Mouse (Mus musculus) midbrain, embryonic 10.5 days (tissue): ENCODE measurements at regions not wholly inside any gene's neighbourhood (a gene's known extent, or its start where the extent isn't known, plus 50 kb on each side); places are given as distances from the start of the nearest gene placed in this dataset.

Experiments
- DNase-seq: peaks from one replicate; pipeline ENCODE4 v3.0.0-alpha.2; 2017; ENCODE audit warnings: low spot score
- H3K27ac ChIP-seq: fragments of 300-500 bp; sonication (generic); replicated peaks from 2 replicates; pipeline ENCODE4 v1.5.1; 2016; ENCODE audit warnings: mild to moderate bottlenecking
- H3K27me3 ChIP-seq: fragments of 300-500 bp; sonication (generic); 2 replicates; pipeline ENCODE4 v1.6.1; 2016; ENCODE audit warnings: low read depth, mild to moderate bottlenecking; ENCODE audit not compliant: poor library complexity, severe bottlenecking
- H3K36me3 ChIP-seq: fragments of 300-500 bp; sonication (generic); 2 replicates; pipeline ENCODE4 v1.6.1; 2016; ENCODE audit warnings: mild to moderate bottlenecking, moderate library complexity
- H3K4me1 ChIP-seq: fragments of 300-500 bp; sonication (generic); 2 replicates; pipeline ENCODE4 v1.6.1; 2016
- H3K4me3 ChIP-seq: fragments of 300-500 bp; sonication (generic); 2 replicates; pipeline ENCODE4 v1.5.1; 2016; ENCODE audit warnings: mild to moderate bottlenecking, moderate library complexity
- H3K9me3 ChIP-seq: fragments of 300-500 bp; sonication (generic); replicated peaks from 2 replicates; pipeline ENCODE4 v1.6.1; 2016; ENCODE audit warnings: mild to moderate bottlenecking
- whole genome bisulfite sequencing: fragments of 180-500 bp; shearing (Covaris S2); methylation state at CpG from one replicate; pipeline ENCODE4 v1.1.7; 2016; 5-methylcytosine and 5-hydroxymethylcytosine counted together

DNA sequence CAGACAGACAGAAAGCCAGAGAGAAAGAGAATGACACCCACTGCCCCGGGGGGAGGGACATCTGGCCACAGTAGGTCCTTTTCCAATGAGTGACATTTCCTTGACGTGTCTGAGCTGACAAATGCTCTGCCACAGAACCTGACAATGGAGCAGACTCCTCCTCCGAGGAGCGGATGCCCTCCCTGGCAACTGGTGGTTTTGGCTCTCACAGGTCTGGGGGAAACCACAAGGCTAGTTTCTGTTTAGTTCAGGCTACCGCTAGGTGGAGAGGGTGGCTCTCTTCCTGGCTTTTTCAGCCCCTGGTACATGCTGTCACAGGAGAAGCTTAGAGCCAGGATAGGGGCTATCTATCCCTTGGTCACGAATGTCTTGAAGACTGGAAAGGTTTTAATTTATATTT is 196.7 kb downstream of the Ly86 start:
- peaks cover 20% of the 10 kb centered on the region for H3K4me1 ChIP-seq
- no peaks in the 10 kb centered on the region for H3K36me3 ChIP-seq
- peak; percentile 55 for DNase-seq
- H3K4me3 ChIP-seq, result 0 out of 2 replicates have a peak overlapping the region, but pooled peaks have one; percentile 18
- WGBS, result 13% methylated on average over 6 of the region's 6 CpGs
- H3K27me3 ChIP-seq, result no peaks in the 10 kb centered on the region
- H3K9me3 ChIP-seq, result no peaks in the 10 kb centered on the region
- H3K27ac ChIP-seq, result no peak overlapping the region

DNA sequence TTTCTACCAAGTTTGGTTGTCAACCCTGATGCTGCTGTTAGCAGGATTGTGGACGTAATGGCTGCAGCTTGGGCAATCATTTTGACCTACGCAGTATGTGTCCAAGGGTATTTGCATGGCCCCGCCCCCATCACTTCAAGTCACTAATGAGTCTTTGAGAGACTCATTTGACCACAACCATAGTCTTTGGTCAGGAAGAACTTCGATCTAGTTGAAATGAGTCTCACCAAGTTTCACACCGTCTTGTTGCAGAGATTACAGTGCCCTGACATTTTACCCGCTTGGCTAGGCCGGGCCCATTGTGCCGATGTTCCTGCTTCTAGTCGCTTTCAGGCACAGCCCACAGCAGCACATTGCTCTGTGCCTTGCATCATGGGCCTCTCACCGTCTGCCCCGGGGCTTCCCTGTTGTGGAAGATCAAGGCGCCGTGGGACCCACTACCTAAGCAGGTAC is 197.8 kb downstream of the Ly86 start:
- no peaks in the 10 kb centered on the region for H3K9me3 ChIP-seq
- peaks cover 20% of the 10 kb centered on the region for H3K4me1 ChIP-seq
- H3K36me3 ChIP-seq, result no peaks in the 10 kb centered on the region
- no peak for DNase-seq
- no peak overlapping the region for H3K27ac ChIP-seq
- no peak overlapping the region for H3K4me3 ChIP-seq
- WGBS, result 88% methylated on average over 13 of the region's 13 CpGs
- no peaks in the 10 kb centered on the region for H3K27me3 ChIP-seq

DNA sequence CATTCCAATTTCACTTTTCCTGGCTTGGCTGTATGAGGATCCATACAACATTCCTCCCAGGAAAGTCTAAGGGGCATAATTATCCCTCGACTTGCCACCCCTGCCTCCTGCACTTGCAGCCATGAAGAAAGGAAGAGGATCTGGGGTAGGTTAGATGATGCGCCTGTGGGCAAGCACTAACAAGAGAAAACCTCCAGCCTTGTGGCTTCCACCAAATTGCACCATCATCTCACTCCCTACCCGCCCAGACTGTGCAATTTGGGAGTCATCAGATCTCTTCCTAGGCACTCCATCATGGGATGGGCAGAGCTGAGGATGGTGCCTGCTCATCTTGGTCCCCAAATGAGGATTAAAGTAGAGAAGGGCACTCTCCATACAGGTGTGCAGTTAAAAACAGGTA is 198.8 kb downstream of the Ly86 start:
- 87% methylated on average over 3 of the region's 3 CpGs for WGBS
- Histone ChIP-seq H3K4me1 (peaks cover 20% of the 10 kb centered on the region), H3K4me3 (no peak overlapping the region), H3K27me3 (no peaks in the 10 kb centered on the region), H3K9me3 (no peaks in the 10 kb centered on the region), H3K27ac (no peak overlapping the region), H3K36me3 (no peaks in the 10 kb centered on the region)
- no peak for DNase-seq

DNA sequence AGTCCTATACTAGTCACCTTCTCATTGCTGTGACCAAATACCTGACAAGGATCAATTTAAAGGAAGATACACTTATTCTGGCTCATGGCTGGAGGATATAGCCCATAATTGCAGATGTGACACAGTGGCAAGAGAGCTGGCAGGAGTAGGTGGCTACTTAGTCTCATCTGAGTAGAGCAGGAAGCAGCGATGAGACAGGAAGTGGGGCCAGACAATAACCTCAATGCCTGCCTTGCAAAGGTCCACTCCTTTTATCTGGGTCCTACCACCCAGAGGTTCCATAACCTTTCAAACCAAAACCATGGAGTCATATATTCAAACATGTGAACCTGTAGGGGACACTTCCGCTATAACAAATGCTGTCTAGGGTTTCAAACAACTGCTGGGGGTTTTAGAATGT is 199.7 kb downstream of the Ly86 start:
- Histone ChIP-seq H3K4me1 (peaks cover 20% of the 10 kb centered on the region), H3K9me3 (no peaks in the 10 kb centered on the region), H3K27me3 (no peaks in the 10 kb centered on the region), H3K4me3 (no peak overlapping the region), H3K36me3 (no peaks in the 10 kb centered on the region), H3K27ac (no peak overlapping the region)
- no peak for DNase-seq
- WGBS, result 96% methylated on average over 2 of the region's 2 CpGs

DNA sequence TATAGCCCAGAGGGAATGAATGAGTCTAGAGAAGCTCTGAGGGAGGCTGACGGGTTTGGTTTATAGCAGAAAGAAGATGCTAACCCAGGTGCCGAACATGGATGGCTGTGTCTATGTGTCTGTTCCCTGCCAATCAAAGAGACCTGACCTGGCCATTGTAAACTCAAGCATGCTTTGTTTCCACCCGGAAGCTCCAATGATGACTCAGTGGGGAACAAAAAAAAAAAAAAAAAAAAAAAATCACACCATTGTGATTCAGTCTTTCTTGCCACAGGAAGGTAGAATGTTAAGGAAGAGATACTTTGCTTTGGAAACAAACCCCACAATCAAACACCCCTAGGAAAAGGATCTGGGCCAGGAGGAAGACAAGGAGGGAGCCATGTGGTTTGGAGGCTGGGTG is 201.5 kb downstream of the Ly86 start:
- Histone ChIP-seq H3K4me3 (no peak overlapping the region), H3K9me3 (no peaks in the 10 kb centered on the region), H3K4me1 (peaks cover 14% of the 10 kb centered on the region), H3K36me3 (no peaks in the 10 kb centered on the region), H3K27me3 (no peaks in the 10 kb centered on the region), H3K27ac (no peak overlapping the region)
- DNase-seq, result no peak
- 88% methylated on average over 3 of the region's 3 CpGs for WGBS

DNA sequence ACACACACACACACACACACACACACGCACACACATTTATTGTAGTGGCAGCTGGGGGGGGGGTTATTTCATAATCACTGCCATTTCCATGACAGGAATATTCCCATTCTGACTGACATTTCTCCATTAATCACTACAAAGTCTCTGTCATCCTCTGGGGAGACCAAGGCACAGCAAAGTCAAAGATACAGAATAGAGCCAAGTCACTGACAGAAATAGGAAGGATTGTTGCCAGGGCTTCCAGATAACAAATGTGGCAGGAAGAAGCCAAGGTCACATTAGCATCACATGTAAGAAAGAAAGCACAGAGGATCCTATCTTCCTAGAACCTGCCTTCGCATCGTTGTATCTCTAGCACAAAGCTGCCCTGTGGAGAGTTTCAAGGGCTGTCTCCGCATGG is 205.6 kb downstream of the Ly86 start:
- WGBS, result 94% methylated on average over 4 of the region's 4 CpGs
- Histone ChIP-seq H3K27ac (no peak overlapping the region), H3K4me1 (peaks cover 6% of the 10 kb centered on the region; the same call in 1 of the 2 replicates), H3K9me3 (no peaks in the 10 kb centered on the region), H3K27me3 (no peaks in the 10 kb centered on the region), H3K36me3 (no peaks in the 10 kb centered on the region), H3K4me3 (no peak overlapping the region)
- no peak for DNase-seq

DNA sequence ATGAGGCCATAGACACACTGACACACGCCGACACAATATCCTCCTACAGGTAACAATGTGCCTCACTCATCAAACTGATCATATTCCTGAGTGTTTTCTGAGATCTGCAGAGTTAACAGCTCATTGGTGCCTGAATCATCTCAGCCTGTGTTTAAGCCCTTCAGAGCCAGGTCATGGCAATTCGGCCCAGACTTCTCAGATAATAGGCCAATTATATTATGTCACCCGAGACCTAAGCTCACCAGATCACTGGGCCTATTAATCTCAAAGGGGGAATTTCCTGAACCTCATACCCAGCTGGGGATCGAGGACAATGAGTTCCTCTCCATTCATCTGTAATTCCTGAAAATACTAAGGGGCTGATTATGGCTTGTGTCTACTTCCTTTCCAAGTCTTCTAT is 208.4 kb downstream of the Ly86 start:
- no peaks in the 10 kb centered on the region for H3K36me3 ChIP-seq
- H3K4me3 ChIP-seq, result no peak overlapping the region
- DNase-seq, result no peak
- H3K9me3 ChIP-seq, result no peaks in the 10 kb centered on the region
- no peak overlapping the region for H3K27ac ChIP-seq
- no peaks in the 10 kb centered on the region for H3K27me3 ChIP-seq
- 77% methylated on average over 5 of the region's 5 CpGs for WGBS
- peaks cover 6% of the 10 kb centered on the region; the same call in 1 of the 2 replicates for H3K4me1 ChIP-seq

DNA sequence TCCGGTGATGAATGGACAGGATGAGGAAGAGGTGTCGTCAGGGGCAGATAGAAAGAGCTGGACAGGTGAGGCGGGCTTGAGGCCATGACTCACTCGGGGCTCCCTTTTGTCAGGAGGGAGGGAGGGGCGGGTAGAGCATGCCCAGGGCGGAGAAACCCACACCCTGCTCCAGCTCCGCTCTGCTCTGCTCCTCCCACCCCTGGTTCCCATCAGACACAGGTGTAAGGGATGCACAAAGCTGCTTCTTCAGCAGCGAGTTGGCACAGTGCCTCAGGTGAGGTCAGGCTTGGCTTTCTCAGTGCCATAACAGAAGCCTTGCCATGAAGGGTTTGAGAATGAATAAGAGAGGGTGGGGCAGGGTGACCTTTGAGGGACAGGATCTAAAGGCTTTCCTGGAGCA is 212.2 kb downstream of the Ly86 start:
- H3K4me3 ChIP-seq, result no peak overlapping the region
- WGBS, result 72% methylated on average over 8 of the region's 8 CpGs
- no peak overlapping the region for H3K27ac ChIP-seq
- no peaks in the 10 kb centered on the region for H3K9me3 ChIP-seq
- peaks cover 21% of the 10 kb centered on the region for H3K4me1 ChIP-seq
- H3K27me3 ChIP-seq, result no peaks in the 10 kb centered on the region
- no peaks in the 10 kb centered on the region for H3K36me3 ChIP-seq
- DNase-seq, result no peak

DNA sequence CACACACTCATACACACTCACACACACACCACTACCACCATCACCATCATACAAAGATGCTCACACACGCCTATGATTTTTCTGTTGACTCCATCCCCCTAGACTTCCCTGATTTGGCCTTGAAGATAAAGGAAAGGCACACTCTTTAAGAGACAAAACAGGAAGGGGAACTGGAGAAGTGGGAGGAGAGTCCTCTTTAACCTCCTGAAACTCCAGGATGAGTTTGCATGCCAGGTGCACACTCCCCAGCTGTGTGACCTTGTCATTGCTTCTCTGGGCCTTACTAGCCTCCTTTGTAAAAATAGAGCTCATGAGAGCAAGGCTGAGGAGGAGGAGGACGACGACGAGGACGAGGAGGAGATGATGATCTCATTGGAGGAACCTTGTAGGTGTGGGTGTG is 212.8 kb downstream of the Ly86 start:
- H3K27me3 ChIP-seq, result no peaks in the 10 kb centered on the region
- DNase-seq, result no peak
- 78% methylated on average over 5 of the region's 5 CpGs for WGBS
- no peak overlapping the region for H3K4me3 ChIP-seq
- H3K4me1 ChIP-seq, result peaks cover 27% of the 10 kb centered on the region
- no peaks in the 10 kb centered on the region for H3K36me3 ChIP-seq
- H3K27ac ChIP-seq, result no peak overlapping the region
- no peaks in the 10 kb centered on the region for H3K9me3 ChIP-seq

DNA sequence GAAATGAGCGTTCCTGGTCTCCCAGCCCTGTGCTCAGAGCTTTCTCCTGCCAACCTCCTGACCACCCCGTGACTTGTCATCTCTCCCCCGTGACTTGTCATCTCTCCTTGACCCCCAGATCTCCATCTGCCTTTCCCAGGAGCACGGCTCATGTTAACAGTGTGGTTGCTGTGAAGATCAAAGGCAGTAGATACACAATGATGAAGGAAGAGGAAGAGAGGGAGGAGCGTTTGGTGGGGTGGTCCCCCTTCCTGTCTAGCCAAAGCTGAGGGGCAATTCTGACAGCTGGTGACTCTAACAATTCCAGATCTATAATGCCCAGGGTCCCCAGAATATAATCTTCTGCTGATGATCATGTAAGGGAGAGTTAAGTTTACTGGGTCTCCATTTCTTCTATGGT is 214.0 kb downstream of the Ly86 start:
- Histone ChIP-seq H3K27ac (no peak overlapping the region), H3K36me3 (no peaks in the 10 kb centered on the region), H3K9me3 (no peaks in the 10 kb centered on the region), H3K27me3 (no peaks in the 10 kb centered on the region), H3K4me3 (no peak overlapping the region), H3K4me1 (peaks cover 28% of the 10 kb centered on the region)
- WGBS, result 78% methylated on average over 5 of the region's 5 CpGs
- DNase-seq, result no peak

DNA sequence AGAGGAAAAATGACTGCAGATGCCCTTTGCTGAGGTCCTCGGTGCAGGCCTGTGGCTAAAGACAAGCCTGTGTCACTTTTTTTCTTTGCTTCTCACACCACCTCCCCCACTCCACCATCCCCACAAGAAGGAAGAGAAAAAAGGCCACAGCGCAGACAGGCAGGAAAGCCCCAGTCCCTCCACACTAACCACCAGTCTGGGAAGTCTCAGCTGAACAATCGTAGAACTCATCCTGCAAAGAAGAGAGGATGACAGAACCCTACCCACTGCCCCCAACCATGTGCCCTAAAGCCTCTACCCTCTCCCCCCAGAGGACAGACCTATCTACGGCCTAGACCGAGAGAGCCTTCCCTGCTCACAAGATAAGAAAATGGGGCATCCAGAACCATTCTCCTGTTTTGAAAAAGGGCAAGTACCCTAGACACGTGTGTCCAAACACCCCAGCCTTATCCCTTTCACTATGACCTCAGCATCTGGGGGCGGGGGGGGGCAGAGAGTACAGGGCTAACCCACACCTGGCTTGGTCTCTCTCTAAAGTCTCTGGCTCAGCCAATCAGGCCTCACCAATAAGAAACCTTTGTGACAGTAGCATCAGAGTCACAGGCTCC is 214.8 kb downstream of the Ly86 start:
- no peak for DNase-seq
- Histone ChIP-seq H3K9me3 (no peaks in the 10 kb centered on the region), H3K4me1 (peaks cover 28% of the 10 kb centered on the region), H3K36me3 (no peaks in the 10 kb centered on the region), H3K27me3 (no peaks in the 10 kb centered on the region), H3K4me3 (no peak overlapping the region), H3K27ac (no peak overlapping the region)
- 74% methylated on average over 7 of the region's 7 CpGs for WGBS

DNA sequence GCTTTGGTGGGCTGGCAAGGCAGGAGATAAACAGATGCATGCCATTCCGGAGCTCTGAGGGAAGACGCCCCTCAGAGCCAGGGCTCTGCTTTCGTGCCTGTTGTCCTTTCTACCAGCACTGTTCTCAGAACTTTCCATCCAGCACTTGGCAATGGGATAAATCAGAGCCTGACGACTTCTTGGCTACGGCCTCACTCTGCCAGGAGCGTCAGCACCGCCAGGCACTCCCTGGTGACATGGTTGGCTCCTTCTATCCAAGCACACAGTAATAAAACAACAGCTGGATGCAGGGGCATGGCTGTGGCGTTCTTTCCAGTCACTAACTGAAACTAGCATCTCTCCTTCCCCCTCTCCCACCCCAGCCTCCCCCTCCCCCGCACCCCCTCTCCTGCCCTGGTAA is 215.4 kb downstream of the Ly86 start:
- no peaks in the 10 kb centered on the region for H3K9me3 ChIP-seq
- 52% methylated on average over 9 of the region's 9 CpGs for WGBS
- H3K27ac ChIP-seq, result peak overlapping the region; percentile 39
- no peak overlapping the region for H3K4me3 ChIP-seq
- no peak for DNase-seq
- H3K4me1 ChIP-seq, result peaks cover 28% of the 10 kb centered on the region
- H3K27me3 ChIP-seq, result no peaks in the 10 kb centered on the region
- H3K36me3 ChIP-seq, result no peaks in the 10 kb centered on the region

DNA sequence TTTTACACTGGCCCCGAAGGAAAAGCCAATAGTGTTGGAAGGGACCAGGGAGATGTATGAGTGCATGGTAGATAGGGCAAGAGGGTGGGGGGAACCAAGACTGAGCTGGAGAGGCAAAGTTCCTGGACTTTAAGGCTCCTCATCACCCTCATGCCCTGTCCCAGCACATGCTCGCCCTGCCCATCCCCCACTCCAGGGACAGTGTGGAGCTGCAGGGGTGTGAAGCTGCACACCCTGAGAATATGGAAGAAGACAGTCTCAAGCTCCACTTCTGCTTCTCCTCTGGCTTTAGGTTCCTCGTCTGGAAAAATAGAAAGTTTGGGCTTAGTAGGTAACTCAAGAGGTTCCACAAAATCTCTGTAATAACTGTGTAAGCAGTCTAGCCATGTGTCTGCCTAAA is 215.8 kb downstream of the Ly86 start:
- no peaks in the 10 kb centered on the region for H3K27me3 ChIP-seq
- 64% methylated on average over 3 of the region's 3 CpGs for WGBS
- no peak overlapping the region for H3K4me3 ChIP-seq
- H3K4me1 ChIP-seq, result peaks cover 28% of the 10 kb centered on the region
- peak overlapping the region; percentile 39 for H3K27ac ChIP-seq
- H3K9me3 ChIP-seq, result no peaks in the 10 kb centered on the region
- H3K36me3 ChIP-seq, result no peaks in the 10 kb centered on the region
- no peak for DNase-seq

DNA sequence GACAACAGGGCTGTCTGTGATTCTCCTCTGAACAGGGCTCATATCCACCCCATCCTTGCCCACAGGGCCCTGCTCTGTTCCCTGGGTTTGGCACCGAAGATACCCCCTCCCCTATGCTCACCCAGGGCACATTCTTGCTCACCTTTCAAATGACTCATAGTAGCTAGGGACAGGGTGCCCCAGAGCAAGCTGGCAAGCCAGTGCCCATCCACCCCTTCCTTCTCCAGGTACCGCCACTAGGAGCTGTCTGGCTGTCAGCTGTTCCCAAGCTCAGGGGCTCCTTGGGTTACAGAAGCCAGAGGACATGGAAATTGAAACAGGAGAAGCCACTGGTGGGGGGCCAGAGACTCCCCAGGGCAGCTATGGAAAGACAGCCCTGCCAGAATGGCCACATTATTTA is 216.4 kb downstream of the Ly86 start:
- Histone ChIP-seq H3K27ac (peak overlapping the region; percentile 61; the same call in 1 of the 2 replicates), H3K27me3 (no peaks in the 10 kb centered on the region), H3K4me3 (no peak overlapping the region), H3K36me3 (no peaks in the 10 kb centered on the region), H3K9me3 (no peaks in the 10 kb centered on the region), H3K4me1 (peaks cover 28% of the 10 kb centered on the region)
- DNase-seq, result no peak
- WGBS, result 52% methylated on average over 2 of the region's 2 CpGs
